Mouse (Mus musculus) heart, embryonic 11.5 days (tissue): ENCODE results near the gene Serpina3b. TPM values are rescaled to one million over a fixed set of nuclear protein-coding genes. Genes with fewer than 3 reads are reported as not detected.
"Not testable (repeated sequence)": the region's sequence is repeated elsewhere in the genome, so short reads cannot be mapped to it uniquely, and the experiment has no call there.

ENCODE experiments used
- ATAC-seq: fragments of 200-750 bp; cut with Nextera tagmentation; replicated peaks from 2 replicates; pipeline ENCODE4 v1.8.0; 2017; ENCODE audit warnings: moderate library complexity; ENCODE audit not compliant: insufficient number of reproducible peaks, low FRiP score, low TSS enrichment
- H3K27ac ChIP-seq: fragments of 300-500 bp; sonication (generic); 2 replicates; pipeline ENCODE4 v1.5.1; 2014; ENCODE audit warnings: mild to moderate bottlenecking, low read depth, low read length
- H3K27me3 ChIP-seq: fragments of 300-500 bp; sonication (generic); 2 replicates; pipeline ENCODE4 v1.6.1; 2014; ENCODE audit warnings: mild to moderate bottlenecking, low read length, mixed read lengths; ENCODE audit not compliant: control insufficient read depth, insufficient read depth
- H3K36me3 ChIP-seq: fragments of 300-500 bp; sonication (generic); 2 replicates; pipeline ENCODE4 v1.6.1; 2014; ENCODE audit warnings: mild to moderate bottlenecking, low read length, moderate library complexity, mixed read lengths; ENCODE audit not compliant: control insufficient read depth, insufficient read depth
- H3K4me1 ChIP-seq: fragments of 300-500 bp; sonication (generic); 2 replicates; pipeline ENCODE4 v1.6.1; 2014; ENCODE audit warnings: low read length; ENCODE audit not compliant: control insufficient read depth, insufficient read depth
- H3K4me2 ChIP-seq: fragments of 300-500 bp; sonication (generic); 2 replicates; pipeline ENCODE4 v1.6.1; 2014; ENCODE audit warnings: mild to moderate bottlenecking, moderate library complexity
- H3K4me3 ChIP-seq: fragments of 300-500 bp; sonication (generic); 2 replicates; pipeline ENCODE4 v1.5.1; 2014; ENCODE audit warnings: low read depth, low read length
- H3K9ac ChIP-seq: fragments of 300-500 bp; sonication (generic); 2 replicates; pipeline ENCODE4 v1.6.1; 2014; ENCODE audit warnings: mild to moderate bottlenecking, low read depth, low read length, moderate library complexity
- H3K9me3 ChIP-seq: fragments of 300-500 bp; sonication (generic); replicated peaks from 2 replicates; pipeline ENCODE4 v1.6.1; 2016; ENCODE audit warnings: low read length; ENCODE audit not compliant: control insufficient read depth
- whole genome bisulfite sequencing: fragments of 180-500 bp; shearing (Covaris S2); extraction: QIAGEN DNeasy Blood & Tissue Kit; methylation state at CpG from one replicate; pipeline ENCODE4 v1.1.7; 2014; ENCODE audit not compliant: insufficient replicate concordance; 5-methylcytosine and 5-hydroxymethylcytosine counted together
- polyA plus RNA-seq: library from polyadenylated mRNA; unstranded; fragments of >200 nt; fragmentation: Nextera tagmentation; extraction: Ambion mirVana; gene quantifications from 2 replicates; pipeline ENCODE4 v1.2.1, GENCODE M21; 2014

Gene Serpina3b
- 0.17 and 0.55 TPM in 2 replicates for polyA plus RNA-seq

GRCm38 (mm10) chr12:104127696-104128095 is at the start of gene Serpina3b:
Gene Serpina3b, plus strand, starts transcription at chr12:104127996.
- WGBS = 72% methylated on average over 5 of the region's 5 CpGs
- Histone ChIP-seq H3K4me2 (no peak within 1 kb of the TSS), H3K9me3 (no peaks in the 10 kb centered on the region), H3K9ac (no peak within 1 kb of the TSS), H3K4me3 (no peak within 1 kb of the TSS), H3K36me3 (no peaks in the 10 kb centered on the region), H3K4me1 (no peaks in the 10 kb centered on the region), H3K27me3 (no peaks in the 10 kb centered on the region), H3K27ac (no peak within 1 kb of the TSS)
- no peak for ATAC-seq

GRCm38 (mm10) chr12:104090119-104090518 is 37.7 kb upstream of the Serpina3b start:
- Histone ChIP-seq H3K27me3 (no peaks in the 10 kb centered on the region), H3K36me3 (no peaks in the 10 kb centered on the region), H3K27ac (no peak overlapping the region), H3K9ac (no peak overlapping the region), H3K4me2 (no peak overlapping the region), H3K9me3 (no peaks in the 10 kb centered on the region), H3K4me1 (no peaks in the 10 kb centered on the region), H3K4me3 (no peak overlapping the region)
- 67% methylated on average over 2 of the region's 2 CpGs for WGBS
- no peak for ATAC-seq

GRCm38 (mm10) chr12:104091303-104091702 is 36.5 kb upstream of the Serpina3b start:
- no peak overlapping the region for H3K4me2 ChIP-seq
- H3K36me3 ChIP-seq = no peaks in the 10 kb centered on the region
- WGBS = 79% methylated on average over 1 of the region's 1 CpGs
- no peak overlapping the region for H3K27ac ChIP-seq
- ATAC-seq = no peak
- H3K4me3 ChIP-seq = no peak overlapping the region
- H3K4me1 ChIP-seq = no peaks in the 10 kb centered on the region
- no peaks in the 10 kb centered on the region for H3K9me3 ChIP-seq
- H3K9ac ChIP-seq = no peak overlapping the region
- no peaks in the 10 kb centered on the region for H3K27me3 ChIP-seq

GRCm38 (mm10) chr12:104100768-104101167 is 27.0 kb upstream of the Serpina3b start, which contains the start of gene Serpina5:
Gene Serpina5, plus strand, starts transcription at chr12:104101113.
- no peak within 1 kb of the TSS for H3K4me2 ChIP-seq
- H3K4me1 ChIP-seq = no peaks in the 10 kb centered on the region
- no peak within 1 kb of the TSS for H3K27ac ChIP-seq
- no peak within 1 kb of the TSS for H3K9ac ChIP-seq
- H3K27me3 ChIP-seq = no peaks in the 10 kb centered on the region
- no peak within 1 kb of the TSS for H3K4me3 ChIP-seq
- no peak for ATAC-seq
- H3K36me3 ChIP-seq = no peaks in the 10 kb centered on the region
- H3K9me3 ChIP-seq = no peaks in the 10 kb centered on the region
- WGBS = 76% methylated on average over 6 of the region's 6 CpGs

GRCm38 (mm10) chr12:104105847-104106246 is 21.9 kb upstream of the Serpina3b start:
- no peaks in the 10 kb centered on the region for H3K9me3 ChIP-seq
- no peak overlapping the region for H3K27ac ChIP-seq
- H3K4me3 ChIP-seq = no peak overlapping the region
- no peak overlapping the region for H3K4me2 ChIP-seq
- H3K4me1 ChIP-seq = no peaks in the 10 kb centered on the region
- no peak overlapping the region for H3K9ac ChIP-seq
- no peaks in the 10 kb centered on the region for H3K36me3 ChIP-seq
- no peak for ATAC-seq
- H3K27me3 ChIP-seq = no peaks in the 10 kb centered on the region

- no peaks in the 10 kb centered on the region for H3K9me3 ChIP-seq
- H3K4me2 ChIP-seq = no peak overlapping the region
- H3K4me3 ChIP-seq = no peak overlapping the region
- H3K27me3 ChIP-seq = no peaks in the 10 kb centered on the region
- no peaks in the 10 kb centered on the region for H3K4me1 ChIP-seq
- no peak overlapping the region for H3K27ac ChIP-seq
- no peak for ATAC-seq
- H3K9ac ChIP-seq = no peak overlapping the region
- no peaks in the 10 kb centered on the region for H3K36me3 ChIP-seq
Measured at GRCm38 (mm10) chr12:104106919-104107318, 20.9 kb upstream of the Serpina3b start.

GRCm38 (mm10) chr12:104108507-104108906 is 19.3 kb upstream of the Serpina3b start:
- H3K4me2 ChIP-seq = no peak overlapping the region
- no peaks in the 10 kb centered on the region for H3K36me3 ChIP-seq
- no peaks in the 10 kb centered on the region for H3K4me1 ChIP-seq
- no peaks in the 10 kb centered on the region for H3K9me3 ChIP-seq
- no peaks in the 10 kb centered on the region for H3K27me3 ChIP-seq
- no peak overlapping the region for H3K27ac ChIP-seq
- no peak for ATAC-seq
- WGBS = 75% methylated on average over 2 of the region's 2 CpGs
- no peak overlapping the region for H3K4me3 ChIP-seq
- no peak overlapping the region for H3K9ac ChIP-seq

GRCm38 (mm10) chr12:104112333-104112732 is 15.5 kb upstream of the Serpina3b start, which contains the start of gene Serpina3a:
Gene Serpina3a, plus strand, starts transcription at chr12:104112724.
- not testable (repeated sequence) for H3K4me3 ChIP-seq, H3K27ac ChIP-seq, H3K36me3 ChIP-seq, H3K4me2 ChIP-seq, H3K9me3 ChIP-seq, H3K27me3 ChIP-seq, H3K4me1 ChIP-seq, ATAC-seq, H3K9ac ChIP-seq
- 83% methylated on average over 10 of the region's 11 CpGs for WGBS

GRCm38 (mm10) chr12:104114921-104115579 is 12.7 kb upstream of the Serpina3b start:
- Histone ChIP-seq H3K9ac (no peak overlapping the region), H3K4me1 (no peaks in the 10 kb centered on the region), H3K27ac (no peak overlapping the region), H3K9me3 (no peaks in the 10 kb centered on the region), H3K4me3 (no peak overlapping the region), H3K36me3 (no peaks in the 10 kb centered on the region), H3K4me2 (no peak overlapping the region), H3K27me3 (no peaks in the 10 kb centered on the region)
- WGBS = 43% methylated on average over 3 of the region's 3 CpGs
- ATAC-seq = no peak
